Mouse (Mus musculus): Measurements from ENCODE around the gene Xxylt1. TPM values are rescaled to one million over a fixed set of nuclear protein-coding genes. Genes with fewer than 3 reads are reported as not detected.

The Xxylt1 gene
- total and polyA plus RNA-seq, 3 experiments = 12.8 to 164 (median 26.6) TPM

GRCm38 (mm10) chr16:30994296-30994695 is 86.9 kb downstream of the Xxylt1 start:
- H3K9me3 ChIP-seq (replicated peaks; ENCODE audit: insufficient read depth, low read length) = no peaks in the 10 kb centered on the region
- H3K4me1 ChIP-seq (ENCODE audit: control insufficient read depth in 1 of 2, insufficient read depth in 2 of 2, low read length in 2 of 2) = no peaks in the 10 kb centered on the region
- H3K27me3 ChIP-seq (ENCODE audit: control insufficient read depth in 1 of 2, insufficient read depth in 2 of 2, low read length in 2 of 2) = no peaks in the 10 kb centered on the region
- no peaks in the 10 kb centered on the region for H3K36me3 ChIP-seq (ENCODE audit: control insufficient read depth in 1 of 2, insufficient read depth in 2 of 2, low read length in 2 of 2)
- no peak overlapping the region for H3K4me3 ChIP-seq (ENCODE audit: control insufficient read depth in 1 of 2, insufficient read depth in 1 of 2, low read depth in 2 of 2, low read length in 2 of 2)
- H3K9ac ChIP-seq (ENCODE audit: control insufficient read depth, low read depth, low read length, poor library complexity, severe bottlenecking) = no peak overlapping the region
- TF ChIP-seq POLR2AphosphoS5 (IDR thresholded peaks at IDR 0.05; ENCODE audit: borderline replicate concordance, low read depth, low read length) (no peak), MYC (IDR thresholded peaks at IDR 0.05; ENCODE audit: low read depth, low read length) (no peak), USF2 (IDR thresholded peaks at IDR 0.05; ENCODE audit: borderline replicate concordance in 1 of 2, insufficient read depth in 1 of 2, low read depth in 1 of 2, low read length in 2 of 2) (no peak), MAX (IDR thresholded peaks at IDR 0.05; ENCODE audit: low read length) (no peak), GATA1 (IDR thresholded peaks at IDR 0.05; ENCODE audit: low read depth, low read length) (no peak), ELF1 (IDR thresholded peaks at IDR 0.05; ENCODE audit: low read depth, low read length) (no peak), POLR2A (IDR thresholded peaks at IDR 0.05; ENCODE audit: control insufficient read depth in 1 of 2, insufficient read depth in 1 of 2, low read depth in 1 of 2, low read length in 2 of 2, poor library complexity in 1 of 2) (no peak), MAFK (IDR thresholded peaks at IDR 0.05; ENCODE audit: borderline replicate concordance, low read depth, low read length) (no peak), HCFC1 (IDR thresholded peaks at IDR 0.05; ENCODE audit: low read depth, low read length) (no peak), ZMIZ1 (IDR thresholded peaks at IDR 0.05; ENCODE audit: low read depth, low read length) (no peak), GABPA (IDR thresholded peaks at IDR 0.05; ENCODE audit: low read depth, low read length) (no peak)
- no peak for DNase-seq (ENCODE audit: low read depth, low spot score)
- no peaks in the 10 kb centered on the region for H3K79me2 ChIP-seq (ENCODE audit: control insufficient read depth, insufficient read depth, low read length, poor library complexity)
- no peak overlapping the region for H3K27ac ChIP-seq (ENCODE audit: control insufficient read depth, low read depth, low read length)

DNA sequence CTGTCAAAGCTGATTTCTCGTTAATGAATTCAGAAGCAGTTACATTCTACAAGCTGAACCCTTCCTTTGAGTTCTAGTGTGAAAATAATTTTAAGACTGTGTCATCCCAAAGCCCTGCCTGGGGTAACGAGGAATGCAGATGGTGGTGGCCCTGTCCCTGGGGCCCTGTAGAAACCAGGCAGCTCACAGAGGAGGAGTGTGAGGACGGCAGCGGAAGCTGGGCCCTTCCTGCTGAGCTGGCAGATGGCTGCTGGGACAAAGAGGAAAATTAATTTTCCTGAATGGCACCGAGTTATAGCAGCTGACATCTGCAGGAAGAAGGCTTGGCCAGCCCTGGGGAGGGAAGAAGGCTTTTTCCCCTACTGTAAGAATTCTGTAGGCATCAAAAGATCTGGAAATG is 88.7 kb downstream of the Xxylt1 start:
- Histone ChIP-seq H3K4me1 (ENCODE audit: control insufficient read depth in 1 of 2, insufficient read depth in 2 of 2, low read length in 2 of 2) (no peaks in the 10 kb centered on the region), H3K36me3 (ENCODE audit: control insufficient read depth in 1 of 2, insufficient read depth in 2 of 2, low read length in 2 of 2) (no peaks in the 10 kb centered on the region), H3K27me3 (ENCODE audit: control insufficient read depth in 1 of 2, insufficient read depth in 2 of 2, low read length in 2 of 2) (no peaks in the 10 kb centered on the region), H3K79me2 (ENCODE audit: control insufficient read depth, insufficient read depth, low read length, poor library complexity) (no peaks in the 10 kb centered on the region), H3K27ac (ENCODE audit: control insufficient read depth, low read depth, low read length) (no peak overlapping the region), H3K9me3 (replicated peaks; ENCODE audit: insufficient read depth, low read length) (no peaks in the 10 kb centered on the region), H3K4me3 (ENCODE audit: control insufficient read depth in 1 of 2, insufficient read depth in 1 of 2, low read depth in 2 of 2, low read length in 2 of 2) (no peak overlapping the region), H3K9ac (ENCODE audit: control insufficient read depth, low read depth, low read length, poor library complexity, severe bottlenecking) (no peak overlapping the region)
- TF ChIP-seq RCOR1 (IDR thresholded peaks at IDR 0.05; ENCODE audit: low read depth, low read length) (no peak), E2F4 (IDR thresholded peaks at IDR 0.05; ENCODE audit: borderline replicate concordance, low read depth, low read length) (no peak), GATA1 (IDR thresholded peaks at IDR 0.05; ENCODE audit: low read depth, low read length) (no peak), MEF2A (IDR thresholded peaks at IDR 0.05; ENCODE audit: extremely low read depth, insufficient replicate concordance, low read depth, low read length, poor library complexity, severe bottlenecking) (no peak), TBP (IDR thresholded peaks at IDR 0.05; ENCODE audit: low read depth, low read length) (no peak), KAT2A (conservative IDR thresholded peaks at IDR 0.05; ENCODE audit: low read depth, low read length) (no peak), CHD2 (IDR thresholded peaks at IDR 0.05; ENCODE audit: low read length) (no peak), MYC (IDR thresholded peaks at IDR 0.05; ENCODE audit: low read depth, low read length) (no peak), CHD1 (IDR thresholded peaks at IDR 0.05; ENCODE audit: low read depth, low read length) (no peak), RAD21 (IDR thresholded peaks at IDR 0.05; ENCODE audit: low read depth, low read length) (no peak), ZNF384 (IDR thresholded peaks at IDR 0.05; ENCODE audit: low read depth, low read length) (no peak), TAL1 (IDR thresholded peaks at IDR 0.05; ENCODE audit: low read length) (no peak), CTCF (IDR thresholded peaks at IDR 0.05 in 2 of 3, conservative IDR thresholded peaks at IDR 0.05 in 1 of 3; ENCODE audit: control insufficient read depth in 1 of 3, insufficient read depth in 1 of 3, low read depth in 2 of 3, low read length in 3 of 3, poor library complexity in 1 of 3, severe bottlenecking in 1 of 3) (no peak), GABPA (IDR thresholded peaks at IDR 0.05; ENCODE audit: low read depth, low read length) (no peak), MAZ (IDR thresholded peaks at IDR 0.05; ENCODE audit: low read depth, low read length) (no peak)
- DNase-seq (ENCODE audit: low read depth, low spot score) = no peak

Measured in MEL (cell line).